Mouse (Mus musculus) CH12.LX (cell line): ENCODE data around the gene Il17rc. TPM values are rescaled to one million over a fixed set of nuclear protein-coding genes. Genes with fewer than 3 reads are reported as not detected.

Experiments
- DNase-seq: peaks from one replicate; pipeline ENCODE4 v3.0.0-alpha.2; 2013; ENCODE audit errors: extremely low read depth
- H3K27ac ChIP-seq: 2 replicates; pipeline ENCODE4 v1.5.1; 2012; ENCODE audit warnings: low read depth, mild to moderate bottlenecking, control low read depth, moderate library complexity; ENCODE audit not compliant: insufficient read depth
- H3K27me3 ChIP-seq: replicated peaks from 2 replicates; pipeline ENCODE3; 2012; ENCODE audit warnings: inconsistent platforms
- H3K36me3 ChIP-seq, 2 experiments: replicated peaks in 1 of 2; 2 replicates each; pipeline versions ENCODE3 to v1.6.1; 2012; ENCODE audit warnings: inconsistent platforms in 1 of 2, low read length in 1 of 2, mild to moderate bottlenecking in 1 of 2, mixed read lengths in 1 of 2, moderate library complexity in 1 of 2; ENCODE audit not compliant: control insufficient read depth in 1 of 2, insufficient read depth in 1 of 2
- H3K4me1 ChIP-seq, 2 experiments: 2 replicates each; pipeline ENCODE4 v1.6.1; 2012; ENCODE audit warnings: inconsistent platforms in 1 of 2, moderate library complexity in 1 of 2; ENCODE audit not compliant: insufficient read depth in 2 of 2, control insufficient read depth in 1 of 2
- H3K4me2 ChIP-seq: 2 replicates; pipeline ENCODE4 v1.6.1; 2012; ENCODE audit warnings: low read depth, mild to moderate bottlenecking, control low read depth; ENCODE audit not compliant: poor library complexity, insufficient read depth, severe bottlenecking
- H3K4me3 ChIP-seq, 3 experiments: fragments of 150-350 bp in 1 of 3; sonication (generic) in 1 of 3; replicated peaks in 1 of 3; 2 replicates each; pipeline versions ENCODE3 to v1.5.1; 2011 to 2012; ENCODE audit warnings: low read depth in 2 of 3, low read length in 2 of 3, mild to moderate bottlenecking in 2 of 3, moderate library complexity in 2 of 3, control low read depth in 1 of 3, improper control_type of control experiment in 1 of 3, inconsistent platforms in 1 of 3, mixed read lengths in 1 of 3; ENCODE audit not compliant: poor library complexity in 1 of 3
- H3K79me2 ChIP-seq: replicated peaks from 2 replicates; pipeline ENCODE4 v1.6.1; 2012; ENCODE audit warnings: mild to moderate bottlenecking, moderate library complexity; ENCODE audit not compliant: control insufficient read depth, poor library complexity, insufficient read depth, severe bottlenecking; ENCODE audit errors: extremely low read depth
- H3K9ac ChIP-seq: 2 replicates; pipeline ENCODE4 v1.6.1; 2012; ENCODE audit warnings: low read depth, mild to moderate bottlenecking, control low read depth, moderate library complexity; ENCODE audit not compliant: insufficient read depth
- H3K9me3 ChIP-seq: replicated peaks from 2 replicates; pipeline ENCODE3; 2012; ENCODE audit warnings: low read length, inconsistent platforms, mixed read lengths
- BHLHE40 ChIP-seq: IDR thresholded peaks from 2 replicates; pipeline ENCODE4 v1.6.1; 2011; ENCODE audit warnings: mild to moderate bottlenecking, low read depth, low read length, improper control_type of control experiment
- CTCF ChIP-seq, 2 experiments: IDR thresholded peaks in 1 of 2; conservative IDR thresholded peaks in 1 of 2; 2 replicates each; pipeline ENCODE4 v1.5.1; 2011 to 2012; ENCODE audit warnings: low read depth in 2 of 2, low read length in 2 of 2, improper control_type of control experiment in 1 of 2, inconsistent platforms in 1 of 2, mild to moderate bottlenecking in 1 of 2, moderate library complexity in 1 of 2
- GABPA ChIP-seq: IDR thresholded peaks from 2 replicates; pipeline ENCODE4 v1.6.1; 2012; ENCODE audit warnings: low read depth, low read length, improper control_type of control experiment, inconsistent platforms; ENCODE audit not compliant: insufficient replicate concordance
- IRF4 ChIP-seq: IDR thresholded peaks from 2 replicates; pipeline ENCODE4 v1.6.1; 2014; ENCODE audit warnings: low read depth, mild to moderate bottlenecking, inconsistent platforms, low read length, improper control_type of control experiment
- KAT2A ChIP-seq: IDR thresholded peaks from 2 replicates; pipeline ENCODE4 v1.6.1; 2012; ENCODE audit warnings: low read length, improper control_type of control experiment, inconsistent platforms; ENCODE audit not compliant: insufficient replicate concordance
- MAFK ChIP-seq: IDR thresholded peaks from 2 replicates; pipeline ENCODE4 v1.6.1; 2011; ENCODE audit warnings: low read length, improper control_type of control experiment; ENCODE audit not compliant: insufficient replicate concordance
- MEF2A ChIP-seq: IDR thresholded peaks from 2 replicates; pipeline ENCODE4 v1.6.1; 2014; ENCODE audit warnings: low read depth, mild to moderate bottlenecking, inconsistent platforms, low read length, improper control_type of control experiment, borderline replicate concordance
- MYC ChIP-seq: IDR thresholded peaks from 2 replicates; pipeline ENCODE4 v1.6.1; 2011; ENCODE audit warnings: low read depth, mild to moderate bottlenecking, improper control_type of control experiment, low read length
- NRF1 ChIP-seq: IDR thresholded peaks from 2 replicates; pipeline ENCODE4 v1.6.1; 2014; ENCODE audit warnings: low read depth, mild to moderate bottlenecking, inconsistent platforms, low read length, improper control_type of control experiment, moderate library complexity
- PAX5 ChIP-seq: IDR thresholded peaks from 2 replicates; pipeline ENCODE4 v1.6.1; 2012; ENCODE audit warnings: low read length, inconsistent platforms, mixed read lengths
- POLR2A ChIP-seq: IDR thresholded peaks from 2 replicates; pipeline ENCODE4 v1.6.1; 2011; ENCODE audit warnings: low read depth, mild to moderate bottlenecking, improper control_type of control experiment, low read length
- POLR2AphosphoS2 ChIP-seq: IDR thresholded peaks from 2 replicates; pipeline ENCODE4 v1.6.1; 2011; ENCODE audit warnings: low read depth, low read length, improper control_type of control experiment
- TBP ChIP-seq: conservative IDR thresholded peaks from 2 replicates; pipeline ENCODE4 v1.6.1; 2011; ENCODE audit warnings: low read depth, low read length, improper control_type of control experiment
- UBTF ChIP-seq: IDR thresholded peaks from 2 replicates; pipeline ENCODE4 v1.6.1; 2012; ENCODE audit warnings: low read depth, mild to moderate bottlenecking, inconsistent platforms, low read length, improper control_type of control experiment, moderate library complexity
- USF1 ChIP-seq: IDR thresholded peaks from 2 replicates; pipeline ENCODE4 v1.6.1; 2014; ENCODE audit warnings: low read depth, mild to moderate bottlenecking, inconsistent platforms, low read length, improper control_type of control experiment
- USF2 ChIP-seq: conservative IDR thresholded peaks from 2 replicates; pipeline ENCODE4 v1.6.1; 2011; ENCODE audit warnings: low read depth, low read length, improper control_type of control experiment
- ZC3H11A ChIP-seq: IDR thresholded peaks from 2 replicates; pipeline ENCODE4 v1.6.1; 2012; ENCODE audit warnings: low read depth, mild to moderate bottlenecking, inconsistent platforms, low read length, improper control_type of control experiment
- dilution Hi-C: fragments of 300-500 bp; cut with MboI; formaldehyde crosslinking; loops from 2 replicates; pipeline ENCODE4 v1.14.3; 2020; ENCODE audit warnings: low sequenced_read_pairs; ENCODE audit not compliant: extremely low pct_unique_long_range_greater_than_20kb, extremely low pct_ligation_motif_present
- in situ Hi-C: fragments of 300-500 bp; cut with MboI; formaldehyde crosslinking; loops from 3 replicates; pipeline ENCODE4 v1.14.3; 2019; ENCODE audit warnings: low sequenced_read_pairs, low pct_ligation_motif_present, low pct_unique_long_range_greater_than_20kb, mixed read lengths
- polyA plus RNA-seq: library from polyadenylated mRNA; unstranded; fragments of >175 nt; gene quantifications from 2 replicates; pipeline ENCODE4 v1.2.1, GENCODE M21; 2012; ENCODE audit warnings: low read depth; ENCODE audit not compliant: insufficient read length
- total RNA-seq, 2 experiments: library from RNA; depleted of rRNA; stranded (reverse); fragments of 300-350 nt in 1 of 2; fragments of >200 nt in 1 of 2; gene quantifications; 2 replicates each; pipeline ENCODE4 v1.2.3; 2012 to 2014

Il17rc gene
- total and polyA plus RNA-seq, 3 experiments, result not detected

- H3K79me2 ChIP-seq, result peaks cover 46% of the 10 kb centered on the region
- no peak; the same call in 1 of the 2 replicates for TF ChIP-seq MYC
- TF ChIP-seq POLR2AphosphoS2, result no peak
- TF ChIP-seq MAFK, result no peak
- TF ChIP-seq ZC3H11A, result no peak
- TF ChIP-seq CTCF (conservative IDR thresholded peaks at IDR 0.05 in 1 of 2, IDR thresholded peaks at IDR 0.05 in 1 of 2; ENCODE audit: low read depth in 2 of 2, low read length in 2 of 2), result no peak
- TF ChIP-seq USF1, result no peak
- TF ChIP-seq PAX5, result no peak
- TF ChIP-seq MEF2A, result no peak
- no peak for TF ChIP-seq USF2
- no peak for TF ChIP-seq UBTF
- no peak for TF ChIP-seq POLR2A
- no peak for TF ChIP-seq TBP
- TF ChIP-seq NRF1, result no peak
- no peak for TF ChIP-seq GABPA
- no peak for TF ChIP-seq BHLHE40
- TF ChIP-seq IRF4, result no peak
- no peak for TF ChIP-seq KAT2A
- H3K27ac ChIP-seq, result no peak overlapping the region
- H3K4me1 ChIP-seq, result peaks cover 4 to 34% of the 10 kb centered on the region in 2 experiments
- H3K4me3 ChIP-seq, result peak overlapping the region; percentile 90 to 100 (median 95)
- H3K27me3 ChIP-seq, result no peaks in the 10 kb centered on the region
- peak; percentile 13 for DNase-seq
- peak overlapping the region; percentile 78 for H3K9ac ChIP-seq
- in situ Hi-C loops (no loop called here), dilution Hi-C loops (no loop called here)
- peaks cover 23 to 51% of the 10 kb centered on the region in 2 experiments for H3K36me3 ChIP-seq
- no peaks in the 10 kb centered on the region for H3K9me3 ChIP-seq
- peak overlapping the region; percentile 65 for H3K4me2 ChIP-seq
These were observed 60.7 kb downstream of the Il17rc start for GRCm38 (mm10) chr6:113531840-113532404.

Other genes starting within 250 kb of the Il17rc start
Only the 20 nearest of the 22 such genes appear.
- gene Cpne9, start 189.1 kb upstream of the Il17rc start, total RNA-seq (2012; rRNA removed), result 0.25 TPM in 2 replicates
- 0.19 and 0.28 TPM in 2 replicates for gene Cpne9, start 189.1 kb upstream of the Il17rc start, total RNA-seq (2014; rRNA removed)
- gene Cpne9, start 189.1 kb upstream of the Il17rc start, polyA plus RNA-seq, result 0.27 and 0.49 TPM in 2 replicates
- gene Brpf1, start 164.3 kb upstream of the Il17rc start, total RNA-seq (2012; rRNA removed), result 24.5 and 26.5 TPM in 2 replicates
- 13.7 TPM in 2 replicates for gene Brpf1, start 164.3 kb upstream of the Il17rc start, total RNA-seq (2014; rRNA removed)
- gene Brpf1, start 164.3 kb upstream of the Il17rc start, polyA plus RNA-seq, result 26.7 and 28.1 TPM in 2 replicates
- gene Ogg1, start 144.5 kb upstream of the Il17rc start, total RNA-seq (2012; rRNA removed), result 12.5 and 13.8 TPM in 2 replicates
- gene Ogg1, start 144.5 kb upstream of the Il17rc start, total RNA-seq (2014; rRNA removed), result 14.4 and 14.5 TPM in 2 replicates
- gene Ogg1, start 144.5 kb upstream of the Il17rc start, polyA plus RNA-seq, result 19.5 and 20.1 TPM in 2 replicates
- 4.1 and 5.3 TPM in 2 replicates for gene Camk1, start 127.4 kb upstream of the Il17rc start, total RNA-seq (2012; rRNA removed)
- 0.20 and 0.36 TPM in 2 replicates for gene Camk1, start 127.4 kb upstream of the Il17rc start, total RNA-seq (2014; rRNA removed)
- 0.97 and 1.4 TPM in 2 replicates for gene Camk1, start 127.4 kb upstream of the Il17rc start, polyA plus RNA-seq
- gene Tada3, start 93.5 kb upstream of the Il17rc start, total RNA-seq (2012; rRNA removed), result 14.6 and 19.4 TPM in 2 replicates
- 7.2 and 7.6 TPM in 2 replicates for gene Tada3, start 93.5 kb upstream of the Il17rc start, total RNA-seq (2014; rRNA removed)
- gene Tada3, start 93.5 kb upstream of the Il17rc start, polyA plus RNA-seq, result 24.8 and 28.2 TPM in 2 replicates
- gene Arpc4, start 93.3 kb upstream of the Il17rc start, total RNA-seq (2012; rRNA removed), result 150 and 190 TPM in 2 replicates
- gene Arpc4, start 93.3 kb upstream of the Il17rc start, total RNA-seq (2014; rRNA removed), result 202 and 234 TPM in 2 replicates
- 314 and 345 TPM in 2 replicates for gene Arpc4, start 93.3 kb upstream of the Il17rc start, polyA plus RNA-seq
- gene Ttll3, start 82.2 kb upstream of the Il17rc start, total RNA-seq (2012; rRNA removed), result 5.1 and 5.3 TPM in 2 replicates
- 0.87 and 1.8 TPM in 2 replicates for gene Ttll3, start 82.2 kb upstream of the Il17rc start, total RNA-seq (2014; rRNA removed)
- gene Ttll3, start 82.2 kb upstream of the Il17rc start, polyA plus RNA-seq, result 4.4 and 5.1 TPM in 2 replicates
- 26.3 and 28.6 TPM in 2 replicates for gene Rpusd3, start 52.1 kb upstream of the Il17rc start, total RNA-seq (2012; rRNA removed)
- 18.8 and 22.1 TPM in 2 replicates for gene Rpusd3, start 52.1 kb upstream of the Il17rc start, total RNA-seq (2014; rRNA removed)
- gene Rpusd3, start 52.1 kb upstream of the Il17rc start, polyA plus RNA-seq, result 18.5 and 26.5 TPM in 2 replicates
- 0.17 TPM in 1 of 2 replicates, not detected in the other for gene Cidec, start 35.7 kb upstream of the Il17rc start, total RNA-seq (2012; rRNA removed)
- gene Cidec, start 35.7 kb upstream of the Il17rc start, total RNA-seq (2014; rRNA removed), result not detected in 2 replicates
- gene Cidec, start 35.7 kb upstream of the Il17rc start, polyA plus RNA-seq, result 0.14 TPM in 1 of 2 replicates, not detected in the other
- 69.2 and 83.9 TPM in 2 replicates for gene Jagn1, start 28.9 kb upstream of the Il17rc start, total RNA-seq (2012; rRNA removed)
- 90.4 and 106 TPM in 2 replicates for gene Jagn1, start 28.9 kb upstream of the Il17rc start, total RNA-seq (2014; rRNA removed)
- gene Jagn1, start 28.9 kb upstream of the Il17rc start, polyA plus RNA-seq, result 88.3 and 103 TPM in 2 replicates
- 0.13 TPM in 1 of 2 replicates, not detected in the other for gene Il17re, start 12.9 kb upstream of the Il17rc start, total RNA-seq (2012; rRNA removed)
- gene Il17re, start 12.9 kb upstream of the Il17rc start, total RNA-seq (2014; rRNA removed), result not detected in 2 replicates
- 0.13 TPM in 1 of 2 replicates, not detected in the other for gene Il17re, start 12.9 kb upstream of the Il17rc start, polyA plus RNA-seq
- gene Creld1, start 11.9 kb downstream of the Il17rc start, total RNA-seq (2012; rRNA removed), result 4.3 and 6.2 TPM in 2 replicates
- 3.3 and 3.4 TPM in 2 replicates for gene Creld1, start 11.9 kb downstream of the Il17rc start, total RNA-seq (2014; rRNA removed)
- gene Creld1, start 11.9 kb downstream of the Il17rc start, polyA plus RNA-seq, result 12.9 and 14.3 TPM in 2 replicates
- gene Prrt3, start 30.5 kb downstream of the Il17rc start, total RNA-seq (2012; rRNA removed), result not detected in 2 replicates
- gene Prrt3, start 30.5 kb downstream of the Il17rc start, total RNA-seq (2014; rRNA removed), result not detected in 2 replicates
- not detected in 2 replicates for gene Prrt3, start 30.5 kb downstream of the Il17rc start, polyA plus RNA-seq
- 52.7 and 62.2 TPM in 2 replicates for gene Emc3, start 60.2 kb downstream of the Il17rc start, total RNA-seq (2012; rRNA removed)
- 87.5 and 90.9 TPM in 2 replicates for gene Emc3, start 60.2 kb downstream of the Il17rc start, total RNA-seq (2014; rRNA removed)
- 64.6 and 64.9 TPM in 2 replicates for gene Emc3, start 60.2 kb downstream of the Il17rc start, polyA plus RNA-seq
- 25.5 and 26.3 TPM in 2 replicates for gene Fancd2, start 60.3 kb downstream of the Il17rc start, total RNA-seq (2012; rRNA removed)
- 32.7 and 37.3 TPM in 2 replicates for gene Fancd2, start 60.3 kb downstream of the Il17rc start, total RNA-seq (2014; rRNA removed)
- 27.2 and 30.2 TPM in 2 replicates for gene Fancd2, start 60.3 kb downstream of the Il17rc start, polyA plus RNA-seq
- gene Fancd2os, start 129.3 kb downstream of the Il17rc start, total RNA-seq (2012; rRNA removed), result not detected in 2 replicates
- gene Fancd2os, start 129.3 kb downstream of the Il17rc start, total RNA-seq (2014; rRNA removed), result not detected in 2 replicates
- 0.31 and 0.45 TPM in 2 replicates for gene Fancd2os, start 129.3 kb downstream of the Il17rc start, polyA plus RNA-seq
- gene Brk1, start 133.3 kb downstream of the Il17rc start, total RNA-seq (2012; rRNA removed), result 112 and 122 TPM in 2 replicates
- gene Brk1, start 133.3 kb downstream of the Il17rc start, total RNA-seq (2014; rRNA removed), result 224 and 245 TPM in 2 replicates
- gene Brk1, start 133.3 kb downstream of the Il17rc start, polyA plus RNA-seq, result 142 and 145 TPM in 2 replicates
- 14.2 and 17.6 TPM in 2 replicates for gene Vhl, start 152.5 kb downstream of the Il17rc start, total RNA-seq (2012; rRNA removed)
- 32.6 and 36.6 TPM in 2 replicates for gene Vhl, start 152.5 kb downstream of the Il17rc start, total RNA-seq (2014; rRNA removed)
- 19.2 and 23.1 TPM in 2 replicates for gene Vhl, start 152.5 kb downstream of the Il17rc start, polyA plus RNA-seq
- 31.6 and 39.5 TPM in 2 replicates for gene Irak2, start 167.0 kb downstream of the Il17rc start, total RNA-seq (2012; rRNA removed)
- 26.9 and 30.0 TPM in 2 replicates for gene Irak2, start 167.0 kb downstream of the Il17rc start, total RNA-seq (2014; rRNA removed)
- 32.5 and 38.6 TPM in 2 replicates for gene Irak2, start 167.0 kb downstream of the Il17rc start, polyA plus RNA-seq
- gene Tatdn2, start 225.6 kb downstream of the Il17rc start, total RNA-seq (2012; rRNA removed), result 35.1 and 62.5 TPM in 2 replicates
- 34.5 and 35.5 TPM in 2 replicates for gene Tatdn2, start 225.6 kb downstream of the Il17rc start, total RNA-seq (2014; rRNA removed)
- 58.0 and 70.8 TPM in 2 replicates for gene Tatdn2, start 225.6 kb downstream of the Il17rc start, polyA plus RNA-seq